Mouse (Mus musculus) forebrain, embryonic 15.5 days (tissue): ENCODE measurements at regions not wholly inside any gene's neighbourhood (a gene's known extent, or its start where the extent isn't known, plus 50 kb on each side); places are given as distances from the start of the nearest gene placed in this dataset.

Source experiments
- ATAC-seq: fragments of 200-750 bp; cut with Nextera tagmentation; replicated peaks from 2 replicates; pipeline ENCODE4 v1.8.0; 2017; ENCODE audit warnings: mild to moderate bottlenecking, moderate TSS enrichment, moderate library complexity
- H3K27ac ChIP-seq: fragments of 300-500 bp; sonication (generic); replicated peaks from 2 replicates; pipeline ENCODE4 v1.5.1; 2015; ENCODE audit warnings: mild to moderate bottlenecking, inconsistent platforms
- H3K27me3 ChIP-seq: fragments of 300-500 bp; sonication (generic); 2 replicates; pipeline ENCODE4 v1.6.1; 2015; ENCODE audit warnings: inconsistent platforms
- H3K36me3 ChIP-seq: fragments of 300-500 bp; sonication (generic); 2 replicates; pipeline ENCODE4 v1.6.1; 2015; ENCODE audit warnings: mild to moderate bottlenecking, inconsistent platforms
- H3K4me1 ChIP-seq: fragments of 300-500 bp; sonication (generic); 2 replicates; pipeline ENCODE4 v1.6.1; 2015; ENCODE audit warnings: inconsistent platforms
- H3K4me2 ChIP-seq: fragments of 300-500 bp; sonication (generic); replicated peaks from 2 replicates; pipeline ENCODE4 v1.6.1; 2015; ENCODE audit warnings: mild to moderate bottlenecking, inconsistent platforms
- H3K4me3 ChIP-seq: fragments of 300-500 bp; sonication (generic); 2 replicates; pipeline ENCODE4 v1.5.1; 2015; ENCODE audit warnings: mild to moderate bottlenecking, inconsistent platforms
- H3K9ac ChIP-seq: fragments of 300-500 bp; sonication (generic); replicated peaks from 2 replicates; pipeline ENCODE4 v1.6.1; 2015; ENCODE audit warnings: mild to moderate bottlenecking, inconsistent platforms
- H3K9me3 ChIP-seq: fragments of 300-500 bp; sonication (generic); 2 replicates; pipeline ENCODE4 v1.6.1; 2016; ENCODE audit warnings: inconsistent platforms
- WGBS: fragments of 180-500 bp; shearing (Covaris S2); methylation state at CpG from one replicate; pipeline ENCODE4 v1.1.7; 2015; ENCODE audit warnings: mixed read lengths; 5-methylcytosine and 5-hydroxymethylcytosine counted together

GRCm38 (mm10) chr13:39566491-39566890, 605.8 kb upstream of the Slc35b3 start:
- no peak for ATAC-seq
- Histone ChIP-seq H3K4me2 (no peak overlapping the region), H3K9me3 (no peaks in the 10 kb centered on the region), H3K4me1 (peaks cover 5% of the 10 kb centered on the region; the same call in 1 of the 2 replicates), H3K27me3 (no peaks in the 10 kb centered on the region), H3K27ac (no peak overlapping the region), H3K9ac (no peak overlapping the region), H3K36me3 (no peaks in the 10 kb centered on the region), H3K4me3 (no peak overlapping the region)
- 83% methylated on average over 2 of the region's 2 CpGs for WGBS

DNA sequence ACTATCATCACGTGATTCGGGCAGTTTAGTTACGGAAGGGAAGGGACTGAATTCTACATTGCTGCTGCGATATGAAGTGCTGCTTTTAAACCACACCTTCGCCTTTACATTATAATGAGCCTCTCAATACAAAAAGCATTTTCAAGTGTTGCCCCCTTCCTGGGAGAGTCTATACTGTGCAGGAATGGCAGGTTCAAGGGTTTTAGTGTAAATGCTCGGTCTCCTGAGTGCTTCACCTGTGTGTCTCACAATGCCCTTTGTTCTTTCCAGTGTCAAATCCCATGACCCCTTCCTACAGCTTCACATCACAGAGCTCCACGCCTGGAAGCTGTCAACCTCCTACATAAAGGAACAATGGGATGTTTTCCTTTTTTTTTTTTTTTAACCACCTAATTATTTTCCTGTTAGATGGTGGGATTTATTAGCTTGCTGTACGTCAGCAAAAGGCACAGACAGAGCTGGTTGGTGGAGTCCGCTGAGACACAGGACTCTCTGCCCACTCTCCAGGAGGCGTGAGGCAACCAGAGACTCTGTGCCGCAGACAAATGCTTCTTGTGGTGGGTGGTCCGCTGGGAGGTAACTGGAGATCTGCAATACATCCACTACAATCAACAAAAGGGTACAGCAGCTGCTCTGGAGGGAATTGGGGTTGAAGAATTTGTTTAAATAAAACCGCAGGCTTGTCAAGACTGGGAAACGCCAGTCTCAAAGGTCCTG, 577.2 kb upstream of the Slc35b3 start:
- Histone ChIP-seq H3K36me3 (no peaks in the 10 kb centered on the region), H3K4me3 (no peak overlapping the region), H3K27ac (no peak overlapping the region), H3K4me2 (no peak overlapping the region), H3K4me1 (no peaks in the 10 kb centered on the region), H3K9ac (no peak overlapping the region), H3K9me3 (no peaks in the 10 kb centered on the region), H3K27me3 (no peaks in the 10 kb centered on the region)
- WGBS: 41% methylated on average over 14 of the region's 14 CpGs
- ATAC-seq: no peak

DNA sequence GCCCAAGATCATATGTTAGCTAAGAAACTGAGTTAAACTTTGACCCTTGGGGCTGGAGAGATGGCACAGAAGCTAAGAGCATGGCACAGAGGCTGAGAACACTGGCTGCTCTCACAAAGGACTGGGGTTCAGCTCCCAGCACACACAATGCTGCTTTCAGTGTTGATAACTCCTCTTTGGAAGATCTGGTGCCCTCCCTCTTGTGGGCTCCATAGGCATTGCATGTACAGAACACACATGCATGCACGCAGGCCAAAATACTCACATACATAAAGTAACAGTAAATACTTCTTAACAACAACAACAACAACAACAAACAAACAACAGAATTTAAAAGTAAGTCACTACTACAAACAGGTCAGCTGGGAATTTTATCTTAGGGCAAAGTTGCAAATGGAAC, 565.8 kb upstream of the Slc35b3 start:
- Histone ChIP-seq H3K9me3 (no peaks in the 10 kb centered on the region), H3K4me3 (no peak overlapping the region)
- WGBS: 76% methylated on average over 1 of the region's 1 CpGs

GRCm38 (mm10) chr13:39523856-39524301, 563.2 kb upstream of the Slc35b3 start:
- peak overlapping the region; percentile 19 for H3K4me2 ChIP-seq
- 4% methylated on average over 9 of the region's 9 CpGs for WGBS
- no peak overlapping the region for H3K9ac ChIP-seq
- peak; percentile 94 for ATAC-seq
- 0 out of 2 replicates have a peak overlapping the region, but pooled peaks have one; percentile 3 for H3K4me3 ChIP-seq
- no peaks in the 10 kb centered on the region for H3K36me3 ChIP-seq
- H3K9me3 ChIP-seq: no peaks in the 10 kb centered on the region
- H3K4me1 ChIP-seq: peaks cover 17% of the 10 kb centered on the region
- H3K27me3 ChIP-seq: no peaks in the 10 kb centered on the region
- H3K27ac ChIP-seq: peak overlapping the region; percentile 38; the same call in 1 of the 2 replicates

More for the DNA sequence above, 565.8 kb upstream of the Slc35b3 start:
- Histone ChIP-seq H3K27ac (no peak overlapping the region), H3K4me2 (no peak overlapping the region), H3K4me1 (peaks cover 17% of the 10 kb centered on the region), H3K27me3 (0 out of 2 replicates have a peak, but pooled peaks cover 3% of the 10 kb centered on the region), H3K9ac (no peak overlapping the region), H3K36me3 (no peaks in the 10 kb centered on the region)
- ATAC-seq: no peak

GRCm38 (mm10) chr13:39523246-39523850, 562.7 kb upstream of the Slc35b3 start:
- no peaks in the 10 kb centered on the region for H3K36me3 ChIP-seq
- no peak overlapping the region for H3K9ac ChIP-seq
- H3K4me1 ChIP-seq: peaks cover 17% of the 10 kb centered on the region
- 11% methylated on average over 5 of the region's 5 CpGs for WGBS
- H3K27me3 ChIP-seq: no peaks in the 10 kb centered on the region
- peak overlapping the region; percentile 38; the same call in 1 of the 2 replicates for H3K27ac ChIP-seq
- H3K4me2 ChIP-seq: peak overlapping the region; percentile 19; the same call in 1 of the 2 replicates
- H3K9me3 ChIP-seq: no peaks in the 10 kb centered on the region
- no peak overlapping the region for H3K4me3 ChIP-seq
- peak; percentile 49; the same call in 1 of the 2 replicates for ATAC-seq

GRCm38 (mm10) chr13:39520846-39521245, 560.2 kb upstream of the Slc35b3 start:
- no peaks in the 10 kb centered on the region for H3K27me3 ChIP-seq
- WGBS: 88% methylated on average over 9 of the region's 9 CpGs
- ATAC-seq: no peak

GRCm38 (mm10) chr13:39516106-39516505, 555.4 kb upstream of the Slc35b3 start:
- Histone ChIP-seq H3K4me1 (no peaks in the 10 kb centered on the region), H3K9ac (no peak overlapping the region), H3K27me3 (no peaks in the 10 kb centered on the region), H3K9me3 (no peaks in the 10 kb centered on the region), H3K36me3 (no peaks in the 10 kb centered on the region), H3K4me2 (no peak overlapping the region), H3K4me3 (no peak overlapping the region), H3K27ac (no peak overlapping the region)
- WGBS: 74% methylated on average over 8 of the region's 8 CpGs
- no peak for ATAC-seq

More at GRCm38 (mm10) chr13:39520846-39521245, 560.2 kb upstream of the Slc35b3 start:
- H3K4me3 ChIP-seq: no peak overlapping the region
- no peak overlapping the region for H3K4me2 ChIP-seq
- H3K27ac ChIP-seq: no peak overlapping the region
- no peaks in the 10 kb centered on the region for H3K9me3 ChIP-seq
- no peak overlapping the region for H3K9ac ChIP-seq
- H3K36me3 ChIP-seq: no peaks in the 10 kb centered on the region
- H3K4me1 ChIP-seq: peaks cover 17% of the 10 kb centered on the region

DNA sequence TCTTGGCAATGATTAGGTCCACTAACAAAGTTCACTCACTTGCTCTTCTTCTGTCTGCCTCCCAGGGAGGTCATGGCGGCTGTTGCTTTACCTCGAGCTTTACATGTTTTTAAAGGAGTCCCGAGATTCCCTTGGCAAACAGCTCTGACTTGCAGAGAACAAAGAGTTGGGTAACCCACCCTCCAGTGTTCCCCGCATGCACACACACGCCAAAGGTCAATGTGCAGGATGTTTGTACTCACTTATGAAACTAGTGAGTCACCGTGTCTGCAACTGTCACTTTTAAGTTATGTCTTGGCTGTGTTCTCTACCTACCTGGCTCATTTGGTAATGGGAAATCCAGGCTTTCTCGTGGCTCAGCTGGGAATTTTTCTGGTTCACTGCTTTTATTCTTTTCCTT, 529.1 kb upstream of the Slc35b3 start:
- Histone ChIP-seq H3K4me1 (no peaks in the 10 kb centered on the region), H3K9me3 (no peaks in the 10 kb centered on the region), H3K27ac (no peak overlapping the region), H3K4me2 (no peak overlapping the region), H3K36me3 (no peaks in the 10 kb centered on the region), H3K27me3 (no peaks in the 10 kb centered on the region), H3K4me3 (no peak overlapping the region), H3K9ac (no peak overlapping the region)
- WGBS: 81% methylated on average over 7 of the region's 7 CpGs
- ATAC-seq: no peak

- 64% methylated on average over 6 of the region's 6 CpGs for WGBS
- Histone ChIP-seq H3K36me3 (no peaks in the 10 kb centered on the region), H3K4me1 (no peaks in the 10 kb centered on the region), H3K4me3 (no peak overlapping the region), H3K4me2 (no peak overlapping the region), H3K9me3 (no peaks in the 10 kb centered on the region), H3K27me3 (no peaks in the 10 kb centered on the region), H3K9ac (no peak overlapping the region), H3K27ac (no peak overlapping the region)
- ATAC-seq: no peak
Measured at GRCm38 (mm10) chr13:39472621-39473020, 511.9 kb upstream of the Slc35b3 start.

- Histone ChIP-seq H3K9me3 (no peaks in the 10 kb centered on the region), H3K27ac (no peak overlapping the region), H3K4me1 (no peaks in the 10 kb centered on the region), H3K4me3 (no peak overlapping the region), H3K36me3 (no peaks in the 10 kb centered on the region), H3K4me2 (no peak overlapping the region), H3K9ac (no peak overlapping the region), H3K27me3 (no peaks in the 10 kb centered on the region)
- no peak for ATAC-seq
- 91% methylated on average over 13 of the region's 13 CpGs for WGBS
Measured at GRCm38 (mm10) chr13:39441799-39442198, 481.1 kb upstream of the Slc35b3 start.

DNA sequence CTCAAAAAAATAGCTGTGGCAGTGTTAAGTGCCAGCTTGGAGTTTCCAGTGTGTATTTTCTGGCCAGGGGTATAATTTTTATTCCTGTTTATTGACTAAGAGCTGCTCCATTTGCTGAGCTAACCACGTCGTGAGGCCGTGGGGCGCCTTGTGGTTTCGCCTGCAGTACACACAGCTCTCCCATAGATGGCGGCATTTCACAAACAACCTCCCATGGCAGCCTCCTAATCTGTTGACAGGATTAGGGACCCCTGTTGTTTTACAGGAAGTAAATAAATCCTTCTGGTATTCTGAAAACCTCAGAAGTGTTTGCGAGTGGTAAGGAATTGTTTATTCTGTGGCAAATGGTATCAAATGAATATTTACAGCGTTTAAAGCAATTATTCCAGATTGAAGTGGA, 480.2 kb upstream of the Slc35b3 start:
- 8% methylated on average over 8 of the region's 8 CpGs for WGBS
- no peak overlapping the region for H3K4me2 ChIP-seq
- no peak overlapping the region for H3K27ac ChIP-seq
- no peaks in the 10 kb centered on the region for H3K36me3 ChIP-seq
- no peaks in the 10 kb centered on the region for H3K4me1 ChIP-seq
- H3K9ac ChIP-seq: no peak overlapping the region
- no peaks in the 10 kb centered on the region for H3K27me3 ChIP-seq
- no peak overlapping the region for H3K4me3 ChIP-seq
- ATAC-seq: peak; percentile 89
- no peaks in the 10 kb centered on the region for H3K9me3 ChIP-seq

DNA sequence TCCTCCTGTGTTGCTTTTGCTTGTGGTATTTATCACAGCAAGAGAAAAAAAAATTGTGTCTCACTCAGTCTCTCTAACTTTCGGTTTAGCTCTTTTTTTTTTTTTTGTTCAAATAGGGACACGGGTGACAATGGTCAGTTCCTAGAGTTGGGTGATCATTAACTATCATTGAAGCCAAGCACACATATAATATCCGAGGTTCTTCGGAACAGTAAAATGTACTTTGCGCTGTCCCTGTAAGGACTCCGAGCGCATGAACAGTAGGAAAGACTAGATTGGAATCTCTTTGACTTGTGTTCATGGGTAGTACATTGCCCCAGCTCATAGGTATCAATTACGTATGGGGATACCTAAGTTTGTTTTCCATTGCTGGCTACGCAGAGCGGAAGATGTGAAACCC, 479.7 kb upstream of the Slc35b3 start:
- Histone ChIP-seq H3K27ac (no peak overlapping the region), H3K4me2 (no peak overlapping the region), H3K4me3 (no peak overlapping the region), H3K9me3 (no peaks in the 10 kb centered on the region), H3K27me3 (no peaks in the 10 kb centered on the region), H3K4me1 (no peaks in the 10 kb centered on the region), H3K36me3 (no peaks in the 10 kb centered on the region), H3K9ac (no peak overlapping the region)
- 0 out of 2 replicates have a peak, but pooled peaks have one; percentile 2 for ATAC-seq
- WGBS: 93% methylated on average over 10 of the region's 10 CpGs
